Mouse (Mus musculus) heart, adult 11 months (tissue): ENCODE results near the gene Msi2.
A peak's percentile ranks its signal among the peaks of the same experiment; 100 is the strongest.

Source experiments
- DNase-seq: peaks from one replicate; pipeline ENCODE4 v3.0.0; 2022

Gene Msi2

GRCm38 (mm10) chr11:88585880-88586279, 132.4 kb downstream of the Msi2 start:
- DNase-seq, result no peak

DNA sequence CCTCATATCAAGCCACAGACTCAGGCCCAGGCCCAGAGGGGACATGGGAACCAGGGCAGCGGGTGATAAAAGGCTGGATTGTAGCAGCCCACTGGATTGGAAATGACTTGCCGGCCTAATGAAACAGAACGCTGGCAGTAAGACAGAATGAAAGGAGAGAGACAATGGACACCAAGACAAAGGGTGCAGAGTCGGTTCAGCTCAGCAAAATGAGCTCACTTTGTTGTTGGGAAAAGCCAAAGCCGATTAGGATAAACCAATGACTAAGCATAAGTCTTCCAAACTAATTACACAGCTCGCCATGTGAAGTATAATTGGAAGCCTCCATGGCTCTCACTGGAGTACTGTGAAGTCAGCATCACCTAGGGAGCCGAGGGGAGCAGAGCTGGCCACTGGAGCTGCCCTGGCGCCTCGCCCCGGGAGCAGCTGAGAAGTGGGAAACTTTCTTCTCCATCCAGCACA, 133.1 kb downstream of the Msi2 start:
- DNase-seq, result no peak

DNA sequence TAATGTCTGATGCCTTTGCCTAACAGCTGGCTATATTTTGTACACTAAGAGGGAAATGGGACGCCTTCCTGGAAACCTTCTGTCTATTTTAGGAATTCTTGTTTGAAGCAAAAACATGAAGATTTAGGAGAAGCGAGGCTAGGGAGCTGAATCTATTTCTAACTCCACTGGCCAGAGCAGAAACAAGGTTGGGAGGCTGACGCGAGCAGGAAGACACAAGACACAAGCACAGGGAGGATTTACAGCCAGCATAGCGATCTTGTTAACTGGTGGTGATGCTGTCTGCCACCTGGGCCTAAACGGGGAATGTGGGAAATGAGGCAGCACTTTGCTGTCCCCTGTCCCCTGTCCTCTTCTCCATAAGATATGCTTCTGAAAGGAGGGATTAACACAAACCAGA, 134.4 kb downstream of the Msi2 start:
- no peak for DNase-seq

- no peak for DNase-seq
Measured at GRCm38 (mm10) chr11:88583259-88583833, 135.0 kb downstream of the Msi2 start.

GRCm38 (mm10) chr11:88582781-88583180, 135.5 kb downstream of the Msi2 start:
- DNase-seq, result no peak

DNA sequence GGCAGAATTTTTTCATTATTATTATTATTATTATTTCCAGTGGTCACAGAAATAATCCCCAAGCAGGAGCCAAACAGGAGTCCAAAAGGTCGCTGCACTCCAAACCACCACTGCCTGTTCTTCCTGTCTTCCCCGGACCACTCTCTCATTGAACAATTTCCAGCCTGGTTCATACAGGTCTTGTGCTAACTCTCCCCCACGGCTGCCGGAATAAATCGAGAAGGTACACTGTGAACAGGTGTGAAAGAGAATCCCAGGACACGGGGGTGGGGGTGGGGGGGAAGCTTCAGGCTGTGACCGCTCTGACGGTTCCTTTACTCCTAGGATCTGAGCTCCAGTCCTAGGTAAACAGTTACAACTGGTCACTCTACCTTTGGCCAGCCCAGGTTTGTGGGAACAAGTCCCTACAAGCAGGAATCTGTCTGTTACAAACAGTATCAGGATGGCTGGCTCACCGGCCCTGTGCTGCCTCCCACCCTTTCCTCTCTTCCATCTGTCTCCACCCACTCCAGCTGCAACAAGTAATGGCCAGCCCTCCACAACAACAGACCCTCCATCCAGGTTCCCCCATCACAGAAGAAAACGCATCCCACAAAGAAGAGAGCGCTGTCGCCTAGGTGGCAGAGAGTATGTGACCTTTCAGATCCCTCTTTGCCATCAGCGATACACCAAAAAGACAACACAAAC, 136.1 kb downstream of the Msi2 start:
- DNase-seq, result peak; percentile 94

GRCm38 (mm10) chr11:88581375-88581774, 136.9 kb downstream of the Msi2 start:
- DNase-seq, result no peak

DNA sequence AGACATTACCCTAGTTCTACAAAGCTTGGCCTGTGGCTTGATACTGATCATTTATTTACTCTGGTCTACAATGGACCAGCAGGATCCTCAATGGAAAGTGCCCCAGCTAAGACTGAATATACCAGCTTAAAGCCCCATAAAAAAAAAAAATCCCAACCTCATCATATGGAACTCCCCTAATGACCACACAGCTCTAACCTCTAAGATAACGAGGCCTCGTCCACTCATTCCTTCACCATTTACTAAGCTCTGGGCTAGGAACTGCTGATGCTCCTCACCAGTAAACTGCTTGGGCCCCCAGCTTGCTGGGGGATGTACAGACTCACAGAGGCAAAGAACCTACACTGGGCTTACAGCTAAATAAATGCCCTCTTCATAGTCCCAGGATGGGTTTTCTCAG, 139.6 kb downstream of the Msi2 start:
- no peak for DNase-seq

GRCm38 (mm10) chr11:88577076-88577475, 141.2 kb downstream of the Msi2 start:
- DNase-seq, result no peak

- DNase-seq, result no peak
Measured at GRCm38 (mm10) chr11:88576233-88576998, 141.9 kb downstream of the Msi2 start.

GRCm38 (mm10) chr11:88574575-88575360, 143.5 kb downstream of the Msi2 start:
- peak; percentile 95 for DNase-seq

DNA sequence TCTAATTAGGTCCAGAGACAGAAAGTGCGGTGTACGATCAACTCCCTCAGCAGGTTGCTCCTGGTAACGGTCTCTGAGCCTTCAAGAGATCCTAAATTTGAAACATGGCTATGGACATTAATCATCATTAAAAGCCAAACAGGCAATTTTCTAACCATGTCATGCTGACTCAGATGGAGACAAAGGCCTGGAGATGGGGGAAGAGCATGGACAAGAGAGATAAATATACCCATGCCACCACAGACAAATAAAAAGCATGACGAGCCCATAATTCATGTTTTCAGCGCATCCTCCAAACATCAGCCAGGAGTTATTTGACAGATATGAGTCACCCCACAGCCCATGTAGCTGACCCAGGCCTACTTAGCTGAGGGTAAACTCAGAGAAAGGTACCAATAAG, 145.3 kb downstream of the Msi2 start:
- DNase-seq, result no peak

DNA sequence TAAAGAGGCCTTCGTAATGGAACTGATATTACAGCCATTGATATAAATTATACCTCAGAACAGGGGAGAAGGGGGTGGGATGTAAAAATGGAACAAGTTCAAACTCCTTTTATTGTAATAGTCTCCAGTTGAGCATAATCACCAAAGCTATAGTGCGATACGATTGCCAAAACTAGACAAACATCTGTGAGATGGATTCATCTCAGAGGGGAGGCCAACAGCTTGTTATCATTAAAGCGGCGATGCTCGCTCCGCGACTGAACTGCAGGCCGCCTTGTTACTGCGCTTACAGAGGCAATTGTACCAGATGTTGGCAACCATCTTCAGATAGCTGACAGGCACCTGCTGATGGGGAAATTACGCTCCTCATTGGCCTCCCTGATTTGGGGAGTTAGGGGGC, 145.9 kb downstream of the Msi2 start:
- no peak for DNase-seq

GRCm38 (mm10) chr11:88570715-88571202, 147.6 kb downstream of the Msi2 start:
- DNase-seq, result peak; percentile 97

DNA sequence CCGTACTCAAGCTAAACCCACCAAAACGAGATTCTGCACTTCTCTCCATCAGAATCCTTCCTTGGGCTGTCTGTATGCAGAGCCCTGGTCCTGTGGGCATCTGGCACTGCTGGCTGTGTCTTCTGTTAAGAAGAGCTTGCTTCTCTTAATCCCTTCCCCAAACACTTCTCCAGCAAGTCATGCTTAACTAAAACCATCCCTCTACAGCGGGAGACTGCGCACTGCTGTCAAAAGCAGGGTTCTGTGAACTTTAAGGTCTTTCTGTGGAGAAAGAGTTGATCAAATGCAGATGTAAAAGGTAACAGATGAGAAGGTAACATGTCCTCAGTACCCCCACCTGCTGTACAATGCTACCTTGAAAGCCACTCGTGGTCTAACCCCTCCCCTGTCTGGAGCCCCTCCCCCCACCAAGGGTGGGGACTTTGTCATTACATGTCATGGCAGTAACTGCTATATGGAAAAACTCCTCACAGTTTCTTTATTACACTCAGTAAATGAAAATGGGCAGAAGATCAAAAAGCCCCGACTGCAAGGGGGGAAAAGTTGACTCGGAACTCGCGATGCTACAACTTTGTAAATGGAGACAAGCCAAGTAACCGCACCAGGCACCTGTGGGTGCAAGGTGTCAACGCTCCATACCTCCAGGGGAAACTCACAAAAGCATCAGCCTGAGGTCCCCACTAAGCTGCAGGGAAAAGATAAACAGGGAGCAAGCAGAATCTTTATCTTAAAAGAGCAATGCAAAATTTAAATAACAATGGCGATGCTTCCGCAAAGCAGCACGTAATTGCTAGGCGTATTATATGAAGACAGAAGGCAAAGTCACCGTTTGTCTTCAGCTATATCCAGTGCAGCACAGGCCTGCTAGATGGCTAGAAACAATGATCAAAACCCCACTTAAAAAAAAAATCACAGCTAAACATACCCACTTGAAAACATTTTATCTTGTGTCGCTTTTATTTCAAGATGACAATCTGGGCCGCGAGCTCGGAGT, 151.4 kb downstream of the Msi2 start:
- DNase-seq, result no peak

GRCm38 (mm10) chr11:88564810-88565209, 153.5 kb downstream of the Msi2 start:
- no peak for DNase-seq

- no peak for DNase-seq
Measured at GRCm38 (mm10) chr11:88564363-88564762, 153.9 kb downstream of the Msi2 start.

DNA sequence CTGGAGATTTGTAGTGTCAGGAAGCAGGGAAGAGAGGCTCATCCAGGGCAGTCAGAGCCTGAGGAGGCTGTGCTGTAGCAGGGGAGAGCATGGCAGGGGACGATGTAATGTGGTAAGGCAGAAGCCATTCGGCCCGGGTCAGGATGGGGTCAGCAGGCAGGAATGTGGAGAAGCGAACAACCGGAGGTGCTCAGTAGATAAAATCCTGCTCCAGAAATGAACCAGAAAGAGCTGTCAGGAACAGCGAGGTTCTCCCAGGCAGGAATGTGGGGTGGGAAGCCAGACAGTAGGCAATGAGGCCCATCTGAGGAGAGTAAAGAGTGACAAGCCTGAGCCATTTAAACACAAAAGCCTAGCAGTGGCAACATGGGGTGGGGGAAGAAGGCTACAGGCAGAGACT, 157.1 kb downstream of the Msi2 start:
- DNase-seq, result peak; percentile 91

DNA sequence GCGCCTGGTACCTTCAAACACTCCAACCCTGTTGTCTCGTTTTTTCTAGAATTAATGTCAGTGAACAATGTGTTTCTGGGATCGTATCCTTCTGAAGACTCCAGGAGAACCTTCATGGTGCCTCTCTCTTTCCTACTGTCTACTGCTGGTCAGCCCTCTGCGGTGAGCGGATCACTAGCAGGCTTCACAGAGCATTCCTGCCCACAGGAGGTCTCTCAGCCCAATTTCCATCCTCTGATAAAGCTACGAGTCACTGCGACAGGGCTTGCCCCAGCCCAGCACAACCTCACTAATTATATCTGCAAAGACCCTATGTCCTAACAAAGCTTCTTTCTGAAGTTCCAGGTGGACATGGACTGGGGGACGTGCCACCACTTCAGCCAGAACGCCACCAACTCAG, 157.7 kb downstream of the Msi2 start:
- no peak for DNase-seq

GRCm38 (mm10) chr11:88559365-88559970, 158.8 kb downstream of the Msi2 start:
- no peak for DNase-seq

- DNase-seq, result peak; percentile 93
Measured at GRCm38 (mm10) chr11:88558731-88559130, 159.6 kb downstream of the Msi2 start.
